Mouse (Mus musculus): ENCODE data around the gene Zfp580. TPM values are rescaled to one million over a fixed set of nuclear protein-coding genes. Genes with fewer than 3 reads are reported as not detected.

Gene Zfp580
- polyA plus RNA-seq, 1 experiment from 2014 or later, result 16.9 TPM

- Histone ChIP-seq H3K9me3 (ENCODE audit: control insufficient read depth) (no peaks in the 10 kb centered on the region), H3K9ac (ENCODE audit: low read depth, low read length) (no peak overlapping the region), H3K4me3 (ENCODE audit: low read depth, low read length) (peak overlapping the region; percentile 57), H3K4me2 (replicated peaks; ENCODE audit: low read depth) (peak overlapping the region; percentile 89), H3K27me3 (replicated peaks; ENCODE audit: control insufficient read depth, insufficient read depth, low read length) (peaks cover 62% of the 10 kb centered on the region), H3K36me3 (ENCODE audit: control insufficient read depth, insufficient read depth) (no peaks in the 10 kb centered on the region), H3K27ac (ENCODE audit: low read depth, low read length) (no peak overlapping the region), H3K4me1 (replicated peaks; ENCODE audit: control insufficient read depth, insufficient read depth, low read length) (no peaks in the 10 kb centered on the region)
- ATAC-seq, result no peak
- 6% methylated on average over 45 of the region's 45 CpGs for WGBS
- TF ChIP-seq CTCF (IDR thresholded peaks at IDR 0.05; ENCODE audit: low read depth), result no peak
These were observed 1.6 kb downstream of the Zfp580 start for GRCm38 (mm10) chr7:5052931-5053343.

GRCm38 (mm10) chr7:5053456-5054179 is 2.3 kb downstream of the Zfp580 start:
- H3K9ac ChIP-seq (ENCODE audit: low read depth, low read length), result no peak overlapping the region
- peak overlapping the region; percentile 89 for H3K4me2 ChIP-seq (replicated peaks; ENCODE audit: low read depth)
- ATAC-seq, result no peak
- H3K4me3 ChIP-seq (ENCODE audit: low read depth, low read length), result peak overlapping the region; percentile 57
- H3K27me3 ChIP-seq (replicated peaks; ENCODE audit: control insufficient read depth, insufficient read depth, low read length), result peaks cover 63% of the 10 kb centered on the region
- H3K36me3 ChIP-seq (ENCODE audit: control insufficient read depth, insufficient read depth), result no peaks in the 10 kb centered on the region
- no peak for TF ChIP-seq CTCF (IDR thresholded peaks at IDR 0.05; ENCODE audit: low read depth)
- H3K27ac ChIP-seq (ENCODE audit: low read depth, low read length), result no peak overlapping the region
- WGBS, result 14% methylated on average over 32 of the region's 32 CpGs
- H3K9me3 ChIP-seq (ENCODE audit: control insufficient read depth), result no peaks in the 10 kb centered on the region
- H3K4me1 ChIP-seq (replicated peaks; ENCODE audit: control insufficient read depth, insufficient read depth, low read length), result no peaks in the 10 kb centered on the region

- Histone ChIP-seq H3K4me2 (replicated peaks; ENCODE audit: low read depth) (peak overlapping the region; percentile 59), H3K4me1 (replicated peaks; ENCODE audit: control insufficient read depth, insufficient read depth, low read length) (no peaks in the 10 kb centered on the region), H3K4me3 (ENCODE audit: low read depth, low read length) (peak overlapping the region; percentile 36), H3K9ac (ENCODE audit: low read depth, low read length) (peak overlapping the region; percentile 37; the same call in 1 of the 2 replicates), H3K27ac (ENCODE audit: low read depth, low read length) (no peak overlapping the region), H3K36me3 (ENCODE audit: control insufficient read depth, insufficient read depth) (no peaks in the 10 kb centered on the region), H3K27me3 (replicated peaks; ENCODE audit: control insufficient read depth, insufficient read depth, low read length) (peaks cover 60% of the 10 kb centered on the region), H3K9me3 (ENCODE audit: control insufficient read depth) (no peaks in the 10 kb centered on the region)
- no peak for ATAC-seq
- no peak for TF ChIP-seq CTCF (IDR thresholded peaks at IDR 0.05; ENCODE audit: low read depth)
- 2% methylated on average over 55 of the region's 55 CpGs for WGBS
These were observed 5.4 kb downstream of the Zfp580 start for GRCm38 (mm10) chr7:5056651-5057263.

- peak overlapping the region; percentile 36 for H3K4me3 ChIP-seq (ENCODE audit: low read depth, low read length)
- H3K27ac ChIP-seq (ENCODE audit: low read depth, low read length), result no peak overlapping the region
- H3K36me3 ChIP-seq (ENCODE audit: control insufficient read depth, insufficient read depth), result no peaks in the 10 kb centered on the region
- 39% methylated on average over 8 of the region's 8 CpGs for WGBS
- peaks cover 55% of the 10 kb centered on the region for H3K27me3 ChIP-seq (replicated peaks; ENCODE audit: control insufficient read depth, insufficient read depth, low read length)
- peak overlapping the region; percentile 59 for H3K4me2 ChIP-seq (replicated peaks; ENCODE audit: low read depth)
- ATAC-seq, result no peak
- no peaks in the 10 kb centered on the region for H3K4me1 ChIP-seq (replicated peaks; ENCODE audit: control insufficient read depth, insufficient read depth, low read length)
- no peaks in the 10 kb centered on the region for H3K9me3 ChIP-seq (ENCODE audit: control insufficient read depth)
- TF ChIP-seq CTCF (IDR thresholded peaks at IDR 0.05; ENCODE audit: low read depth), result no peak
- no peak overlapping the region for H3K9ac ChIP-seq (ENCODE audit: low read depth, low read length)
These were observed 6.0 kb downstream of the Zfp580 start for GRCm38 (mm10) chr7:5057381-5057780.

- Histone ChIP-seq H3K9ac (ENCODE audit: low read depth, low read length) (no peak overlapping the region), H3K4me1 (replicated peaks; ENCODE audit: control insufficient read depth, insufficient read depth, low read length) (no peaks in the 10 kb centered on the region), H3K4me3 (ENCODE audit: low read depth, low read length) (no peak overlapping the region), H3K27me3 (replicated peaks; ENCODE audit: control insufficient read depth, insufficient read depth, low read length) (peaks cover 51% of the 10 kb centered on the region), H3K9me3 (ENCODE audit: control insufficient read depth) (no peaks in the 10 kb centered on the region), H3K27ac (ENCODE audit: low read depth, low read length) (no peak overlapping the region), H3K36me3 (ENCODE audit: control insufficient read depth, insufficient read depth) (no peaks in the 10 kb centered on the region), H3K4me2 (replicated peaks; ENCODE audit: low read depth) (no peak overlapping the region)
- 44% methylated on average over 11 of the region's 11 CpGs for WGBS
- TF ChIP-seq CTCF (IDR thresholded peaks at IDR 0.05; ENCODE audit: low read depth), result peak; percentile 56
- ATAC-seq, result no peak
These were observed 6.5 kb downstream of the Zfp580 start for GRCm38 (mm10) chr7:5057804-5058203.

GRCm38 (mm10) chr7:5058631-5059030 is 7.3 kb downstream of the Zfp580 start:
- H3K4me2 ChIP-seq (replicated peaks; ENCODE audit: low read depth), result no peak overlapping the region
- H3K27me3 ChIP-seq (replicated peaks; ENCODE audit: control insufficient read depth, insufficient read depth, low read length), result peaks cover 43% of the 10 kb centered on the region
- H3K36me3 ChIP-seq (ENCODE audit: control insufficient read depth, insufficient read depth), result no peaks in the 10 kb centered on the region
- no peak for TF ChIP-seq CTCF (IDR thresholded peaks at IDR 0.05; ENCODE audit: low read depth)
- H3K4me3 ChIP-seq (ENCODE audit: low read depth, low read length), result no peak overlapping the region
- 97% methylated on average over 1 of the region's 1 CpGs for WGBS
- H3K4me1 ChIP-seq (replicated peaks; ENCODE audit: control insufficient read depth, insufficient read depth, low read length), result no peaks in the 10 kb centered on the region
- H3K9ac ChIP-seq (ENCODE audit: low read depth, low read length), result no peak overlapping the region
- H3K9me3 ChIP-seq (ENCODE audit: control insufficient read depth), result no peaks in the 10 kb centered on the region
- H3K27ac ChIP-seq (ENCODE audit: low read depth, low read length), result no peak overlapping the region
- ATAC-seq, result no peak
